Mouse (Mus musculus): Measurements from ENCODE around the gene Tll1. TPM values are rescaled to one million over a fixed set of nuclear protein-coding genes. Genes with fewer than 3 reads are reported as not detected.

The Tll1 gene
- polyA plus RNA-seq, 1 experiment from 2014 or later, result 1.2 TPM

- Histone ChIP-seq H3K27ac (ENCODE audit: low read depth) (no peak overlapping the region), H3K9me3 (ENCODE audit: low read depth, low read length) (no peaks in the 10 kb centered on the region), H3K9ac (peak overlapping the region; percentile 54), H3K4me2 (peak overlapping the region; percentile 99), H3K4me3 (ENCODE audit: low read depth, low read length) (peak overlapping the region; percentile 58), H3K36me3 (ENCODE audit: insufficient read depth) (no peaks in the 10 kb centered on the region), H3K4me1 (ENCODE audit: insufficient read depth) (no peaks in the 10 kb centered on the region), H3K27me3 (ENCODE audit: insufficient read depth, low read length) (no peaks in the 10 kb centered on the region; the same call in none of the 2 replicates)
- WGBS, result under 1% methylated on average over 12 of the region's 12 CpGs
- peak; percentile 76 for DNase-seq
- ATAC-seq (ENCODE audit: insufficient read depth), result peak; percentile 67
- TF ChIP-seq CTCF (IDR thresholded peaks at IDR 0.05; ENCODE audit: low read depth), result peak; percentile 44
Measured at GRCm38 (mm10) chr8:64206411-64206861, 365 bp upstream of the Tll1 start.

GRCm38 (mm10) chr8:64205321-64206023 lies 599 bp downstream of the Tll1 start:
- Histone ChIP-seq H3K4me1 (ENCODE audit: insufficient read depth) (no peaks in the 10 kb centered on the region), H3K9ac (peak overlapping the region; percentile 54), H3K9me3 (ENCODE audit: low read depth, low read length) (no peaks in the 10 kb centered on the region), H3K27me3 (ENCODE audit: insufficient read depth, low read length) (no peaks in the 10 kb centered on the region; the same call in none of the 2 replicates), H3K4me2 (peak overlapping the region; percentile 99), H3K27ac (ENCODE audit: low read depth) (no peak overlapping the region), H3K36me3 (ENCODE audit: insufficient read depth) (no peaks in the 10 kb centered on the region), H3K4me3 (ENCODE audit: low read depth, low read length) (peak overlapping the region; percentile 58)
- under 1% methylated on average over 59 of the region's 61 CpGs for WGBS
- ATAC-seq (ENCODE audit: insufficient read depth) (peak; percentile 62), DNase-seq (peak; percentile 54)
- TF ChIP-seq CTCF (IDR thresholded peaks at IDR 0.05; ENCODE audit: low read depth), result no peak

DNA sequence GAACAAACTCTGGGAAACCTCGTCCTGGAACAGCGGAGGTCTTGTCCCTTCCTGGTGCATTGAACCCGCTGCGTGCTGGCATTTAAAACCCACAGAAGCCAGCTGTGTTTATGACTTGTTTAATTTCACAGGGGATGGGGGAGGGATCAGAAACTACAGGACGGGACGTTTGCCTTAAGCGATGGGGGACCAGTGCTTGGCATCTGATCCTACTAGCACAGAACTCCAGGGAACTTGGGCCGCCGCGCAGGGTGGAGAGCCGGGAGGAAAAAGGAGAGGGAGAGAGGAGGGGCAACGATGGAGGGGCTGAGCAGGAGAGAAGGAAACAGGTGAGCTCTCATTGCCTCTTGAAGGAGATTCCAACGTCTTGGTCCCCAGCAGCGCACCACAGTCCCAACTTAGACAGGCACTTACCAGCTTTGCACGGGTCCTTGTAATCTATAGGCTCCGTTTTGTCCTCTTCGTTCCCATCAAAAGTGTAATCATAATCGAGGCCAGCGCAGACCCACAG lies 1.2 kb downstream of the Tll1 start:
- H3K4me1 ChIP-seq (ENCODE audit: insufficient read depth), result no peaks in the 10 kb centered on the region
- H3K4me2 ChIP-seq, result peak overlapping the region; percentile 99
- H3K36me3 ChIP-seq (ENCODE audit: insufficient read depth), result no peaks in the 10 kb centered on the region
- no peaks in the 10 kb centered on the region; the same call in none of the 2 replicates for H3K27me3 ChIP-seq (ENCODE audit: insufficient read depth, low read length)
- WGBS, result under 1% methylated on average over 19 of the region's 19 CpGs
- H3K9ac ChIP-seq, result peak overlapping the region; percentile 54; the same call in 1 of the 2 replicates
- peak; percentile 48 for ATAC-seq (ENCODE audit: insufficient read depth)
- no peak overlapping the region for H3K27ac ChIP-seq (ENCODE audit: low read depth)
- no peak for TF ChIP-seq CTCF (IDR thresholded peaks at IDR 0.05; ENCODE audit: low read depth)
- peak overlapping the region; percentile 58 for H3K4me3 ChIP-seq (ENCODE audit: low read depth, low read length)
- no peaks in the 10 kb centered on the region for H3K9me3 ChIP-seq (ENCODE audit: low read depth, low read length)
- peak; percentile 32 for DNase-seq

- ATAC-seq (ENCODE audit: insufficient read depth), result peak; percentile 71
Measured at GRCm38 (mm10) chr8:64204167-64204566, 1.9 kb downstream of the Tll1 start.

GRCm38 (mm10) chr8:64198326-64198725 lies 7.7 kb downstream of the Tll1 start:
- Histone ChIP-seq H3K27me3 (ENCODE audit: insufficient read depth, low read length) (no peaks in the 10 kb centered on the region), H3K9ac (no peak overlapping the region), H3K27ac (ENCODE audit: low read depth) (no peak overlapping the region), H3K4me3 (ENCODE audit: low read depth, low read length) (no peak overlapping the region), H3K4me1 (ENCODE audit: insufficient read depth) (no peaks in the 10 kb centered on the region), H3K9me3 (ENCODE audit: low read depth, low read length) (no peaks in the 10 kb centered on the region), H3K4me2 (no peak overlapping the region), H3K36me3 (ENCODE audit: insufficient read depth) (no peaks in the 10 kb centered on the region)
- ATAC-seq (ENCODE audit: insufficient read depth), result no peak
- TF ChIP-seq CTCF (IDR thresholded peaks at IDR 0.05; ENCODE audit: low read depth), result no peak
- DNase-seq, result no peak
- 62% methylated on average over 2 of the region's 2 CpGs for WGBS

More at GRCm38 (mm10) chr8:64204167-64204566, 1.9 kb downstream of the Tll1 start:
- Histone ChIP-seq H3K4me3 (ENCODE audit: low read depth, low read length) (peak overlapping the region; percentile 58), H3K4me1 (ENCODE audit: insufficient read depth) (no peaks in the 10 kb centered on the region), H3K27ac (ENCODE audit: low read depth) (no peak overlapping the region), H3K9ac (no peak overlapping the region), H3K9me3 (ENCODE audit: low read depth, low read length) (no peaks in the 10 kb centered on the region), H3K36me3 (ENCODE audit: insufficient read depth) (no peaks in the 10 kb centered on the region), H3K27me3 (ENCODE audit: insufficient read depth, low read length) (no peaks in the 10 kb centered on the region; the same call in none of the 2 replicates), H3K4me2 (peak overlapping the region; percentile 99)
- TF ChIP-seq CTCF (IDR thresholded peaks at IDR 0.05; ENCODE audit: low read depth), result peak; percentile 62
- 2% methylated on average over 19 of the region's 19 CpGs for WGBS
- DNase-seq, result peak; percentile 70

- no peak for ATAC-seq (ENCODE audit: insufficient read depth)
- DNase-seq, result no peak
- Histone ChIP-seq H3K4me1 (ENCODE audit: insufficient read depth) (no peaks in the 10 kb centered on the region), H3K4me2 (no peak overlapping the region), H3K27ac (ENCODE audit: low read depth) (no peak overlapping the region), H3K36me3 (ENCODE audit: insufficient read depth) (no peaks in the 10 kb centered on the region), H3K9ac (no peak overlapping the region), H3K4me3 (ENCODE audit: low read depth, low read length) (no peak overlapping the region), H3K9me3 (ENCODE audit: low read depth, low read length) (no peaks in the 10 kb centered on the region), H3K27me3 (ENCODE audit: insufficient read depth, low read length) (no peaks in the 10 kb centered on the region)
- 48% methylated on average over 2 of the region's 2 CpGs for WGBS
- TF ChIP-seq CTCF (IDR thresholded peaks at IDR 0.05; ENCODE audit: low read depth), result no peak
Measured at GRCm38 (mm10) chr8:64193421-64193820, 12.7 kb downstream of the Tll1 start.

DNA sequence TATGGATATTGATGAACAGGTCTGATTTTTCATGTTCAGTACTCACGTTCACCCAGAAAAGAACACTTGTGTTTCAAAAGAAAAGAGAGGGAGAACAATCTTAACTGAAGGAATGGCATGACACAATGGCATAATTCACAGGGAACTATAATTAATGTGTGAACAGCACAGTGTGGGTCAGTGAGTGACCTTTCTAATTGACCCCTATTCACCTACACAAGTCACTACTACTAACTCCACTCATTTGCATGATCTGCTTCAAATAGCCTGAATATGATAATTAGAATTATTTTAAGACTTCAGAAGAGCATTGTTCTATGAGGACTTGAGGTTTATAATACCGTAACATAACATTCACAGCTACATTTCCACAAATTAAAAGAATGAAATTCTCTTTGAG lies 18.2 kb downstream of the Tll1 start:
- DNase-seq, result no peak
- 74% methylated on average over 2 of the region's 2 CpGs for WGBS
- TF ChIP-seq CTCF (IDR thresholded peaks at IDR 0.05; ENCODE audit: low read depth), result no peak

More for the DNA sequence above, 18.2 kb downstream of the Tll1 start:
- H3K27ac ChIP-seq (ENCODE audit: low read depth), result no peak overlapping the region
- H3K4me1 ChIP-seq (ENCODE audit: insufficient read depth), result no peaks in the 10 kb centered on the region
- H3K4me3 ChIP-seq (ENCODE audit: low read depth, low read length), result no peak overlapping the region
- H3K36me3 ChIP-seq (ENCODE audit: insufficient read depth), result no peaks in the 10 kb centered on the region
- H3K4me2 ChIP-seq, result no peak overlapping the region
- no peaks in the 10 kb centered on the region for H3K27me3 ChIP-seq (ENCODE audit: insufficient read depth, low read length)
- H3K9me3 ChIP-seq (ENCODE audit: low read depth, low read length), result no peaks in the 10 kb centered on the region
- no peak for ATAC-seq (ENCODE audit: insufficient read depth)
- no peak overlapping the region for H3K9ac ChIP-seq

All from lung, embryonic 14.5 days (tissue).